Mouse (Mus musculus): ENCODE results near the gene Nt5dc2. TPM values are rescaled to one million over a fixed set of nuclear protein-coding genes. Genes with fewer than 3 reads are reported as not detected.

Gene Nt5dc2
- 451 and 472 TPM in 2 replicates for polyA plus RNA-seq (2015; fragmentation: Nextera tagmentation; extraction: Ambion mirVana)

GRCm38 (mm10) chr14:31130236-31131220 lies at the start of gene Nt5dc2:
Nt5dc2 (plus strand) TSS chr14:31131053.
- Histone ChIP-seq H3K27ac (peak within 1 kb of the TSS; percentile 96), H3K36me3 (peaks cover 9% of the 10 kb centered on the region), H3K4me3 (peak within 1 kb of the TSS; percentile 91), H3K4me1 (peaks cover 58% of the 10 kb centered on the region), H3K27me3 (no peaks in the 10 kb centered on the region), H3K9me3 (no peaks in the 10 kb centered on the region), H3K9ac (peak within 1 kb of the TSS; percentile 99), H3K4me2 (peak within 1 kb of the TSS; percentile 79)
- 4% methylated on average over 61 of the region's 63 CpGs for WGBS
- ATAC-seq (ENCODE audit: borderline replicate concordance, extremely low read depth, low FRiP score, low TSS enrichment) = peak; percentile 82

DNA sequence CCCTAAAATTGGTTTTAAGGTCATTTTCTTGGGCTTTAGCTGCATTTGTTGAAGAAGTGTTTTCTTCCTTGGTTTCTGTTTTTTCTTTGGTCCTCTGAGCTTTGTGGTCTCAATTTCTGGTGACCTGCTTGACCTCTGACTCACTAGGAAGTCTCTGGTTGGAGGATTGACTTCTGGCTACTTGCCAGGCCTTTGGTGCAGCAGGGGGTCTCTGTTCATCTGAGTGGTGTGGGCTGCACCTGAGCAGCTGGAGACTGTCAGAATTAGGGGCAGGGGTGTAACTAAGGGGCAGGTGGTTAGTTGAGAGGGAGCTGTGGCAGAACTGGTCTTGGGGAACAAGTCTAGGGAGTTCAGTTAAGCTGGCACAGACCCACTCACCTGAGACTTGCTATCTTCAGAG lies 49.7 kb upstream of the Nt5dc2 start:
- Histone ChIP-seq H3K9ac (no peak overlapping the region), H3K27me3 (no peaks in the 10 kb centered on the region), H3K4me3 (no peak overlapping the region), H3K27ac (no peak overlapping the region), H3K4me1 (no peaks in the 10 kb centered on the region), H3K36me3 (peaks cover 59% of the 10 kb centered on the region), H3K4me2 (no peak overlapping the region), H3K9me3 (no peaks in the 10 kb centered on the region)
- no peak for ATAC-seq (ENCODE audit: borderline replicate concordance, extremely low read depth, low FRiP score, low TSS enrichment)

DNA sequence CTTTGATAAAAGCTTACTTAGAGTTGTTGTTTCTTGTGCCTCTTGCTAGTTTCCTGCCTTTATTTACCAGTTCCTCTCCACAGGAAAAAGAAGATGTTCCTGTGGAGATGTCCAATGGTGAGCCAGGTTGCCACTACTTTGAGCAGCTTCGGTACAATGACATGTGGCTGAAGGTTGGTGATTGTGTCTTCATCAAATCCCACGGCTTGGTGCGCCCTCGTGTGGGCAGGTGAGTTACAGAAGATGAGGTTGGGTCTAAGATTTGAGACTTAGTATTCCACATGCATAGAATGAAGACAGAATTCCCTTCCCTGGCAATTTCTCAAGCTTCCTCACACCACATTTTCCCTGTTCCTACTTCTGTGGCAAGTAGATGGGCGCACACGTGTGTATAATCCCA lies 43.4 kb upstream of the Nt5dc2 start:
- no peak for ATAC-seq (ENCODE audit: borderline replicate concordance, extremely low read depth, low FRiP score, low TSS enrichment)
- no peak overlapping the region for H3K4me3 ChIP-seq
- no peak overlapping the region for H3K4me2 ChIP-seq
- no peaks in the 10 kb centered on the region for H3K9me3 ChIP-seq
- H3K27me3 ChIP-seq = no peaks in the 10 kb centered on the region
- H3K27ac ChIP-seq = no peak overlapping the region
- H3K36me3 ChIP-seq = peaks cover 75% of the 10 kb centered on the region
- 84% methylated on average over 6 of the region's 6 CpGs for WGBS
- no peak overlapping the region for H3K9ac ChIP-seq
- no peaks in the 10 kb centered on the region for H3K4me1 ChIP-seq

- H3K9ac ChIP-seq = no peak overlapping the region
- H3K27ac ChIP-seq = no peak overlapping the region
- no peaks in the 10 kb centered on the region for H3K9me3 ChIP-seq
- H3K27me3 ChIP-seq = no peaks in the 10 kb centered on the region
- WGBS = 96% methylated on average over 2 of the region's 2 CpGs
- H3K4me1 ChIP-seq = no peaks in the 10 kb centered on the region
- H3K4me2 ChIP-seq = no peak overlapping the region
- H3K36me3 ChIP-seq = peaks cover 76% of the 10 kb centered on the region
- no peak for ATAC-seq (ENCODE audit: borderline replicate concordance, extremely low read depth, low FRiP score, low TSS enrichment)
- H3K4me3 ChIP-seq = no peak overlapping the region
Measured at GRCm38 (mm10) chr14:31088515-31088914, 42.3 kb upstream of the Nt5dc2 start.

DNA sequence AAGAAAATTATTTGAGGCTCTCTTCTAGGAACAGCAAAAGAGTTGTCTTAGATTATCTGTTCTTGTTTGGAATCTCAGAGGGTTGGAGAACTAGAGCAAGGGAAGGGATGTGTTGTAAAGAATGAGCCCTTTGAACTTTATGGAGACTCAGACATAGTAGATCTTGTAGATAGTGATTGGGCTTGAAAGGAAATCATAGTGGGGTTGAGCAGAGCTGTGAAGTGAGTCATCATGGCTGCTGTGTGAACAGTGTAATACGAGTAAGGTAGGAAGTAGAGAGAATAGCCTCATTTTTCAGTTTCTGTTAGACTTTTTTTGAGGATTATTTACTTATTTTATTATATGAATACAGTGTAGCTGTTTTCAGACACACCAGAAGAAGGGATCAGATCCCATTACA lies 40.9 kb upstream of the Nt5dc2 start:
- Histone ChIP-seq H3K27ac (no peak overlapping the region), H3K36me3 (peaks cover 79% of the 10 kb centered on the region), H3K4me3 (no peak overlapping the region), H3K9me3 (no peaks in the 10 kb centered on the region), H3K9ac (no peak overlapping the region), H3K27me3 (no peaks in the 10 kb centered on the region), H3K4me2 (no peak overlapping the region), H3K4me1 (no peaks in the 10 kb centered on the region)
- no peak for ATAC-seq (ENCODE audit: borderline replicate concordance, extremely low read depth, low FRiP score, low TSS enrichment)
- WGBS = 73% methylated on average over 1 of the region's 1 CpGs

DNA sequence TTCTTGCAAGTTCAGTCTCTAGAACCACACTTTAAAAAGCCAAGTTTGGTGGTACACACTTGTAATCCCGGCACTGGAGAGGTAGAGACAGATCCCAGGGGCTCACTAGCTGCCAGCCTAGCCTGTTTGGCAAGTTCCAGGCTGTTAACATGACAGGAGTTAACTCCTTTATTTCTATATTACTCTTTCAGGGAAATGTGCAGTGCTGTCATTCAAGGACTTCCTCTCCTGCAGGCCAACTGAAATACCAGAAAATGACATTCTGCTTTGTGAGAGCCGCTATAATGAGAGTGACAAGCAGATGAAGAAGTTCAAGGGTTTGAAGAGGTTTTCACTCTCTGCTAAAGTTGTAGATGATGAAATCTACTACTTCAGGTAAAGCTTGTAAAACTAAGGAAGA lies 25.7 kb upstream of the Nt5dc2 start:
- Histone ChIP-seq H3K36me3 (peaks cover 66% of the 10 kb centered on the region), H3K4me3 (no peak overlapping the region)
- no peak for ATAC-seq (ENCODE audit: borderline replicate concordance, extremely low read depth, low FRiP score, low TSS enrichment)

DNA sequence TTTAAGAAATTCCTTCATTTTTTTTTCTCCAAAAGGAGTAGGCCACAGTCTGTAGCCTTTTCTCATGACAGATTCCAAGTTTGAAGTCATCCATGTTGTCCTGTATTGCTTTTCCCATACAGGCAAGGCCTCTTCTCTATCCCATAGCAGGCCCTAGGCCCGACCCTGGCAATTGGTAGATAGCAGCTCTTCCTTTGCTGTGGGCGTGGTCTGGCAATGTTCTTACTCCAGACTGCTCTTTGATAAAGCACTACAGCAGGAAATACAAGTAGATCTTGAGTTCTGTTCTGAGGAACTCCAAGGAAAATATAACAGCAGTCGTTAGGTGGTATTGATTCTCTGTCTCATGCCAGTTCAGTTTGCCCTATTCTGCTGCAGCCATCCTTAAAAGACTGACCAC lies 20.2 kb upstream of the Nt5dc2 start:
- no peak overlapping the region for H3K27ac ChIP-seq
- H3K4me3 ChIP-seq = no peak overlapping the region
- 74% methylated on average over 3 of the region's 3 CpGs for WGBS
- no peak for ATAC-seq (ENCODE audit: borderline replicate concordance, extremely low read depth, low FRiP score, low TSS enrichment)
- H3K9ac ChIP-seq = no peak overlapping the region
- peaks cover 77% of the 10 kb centered on the region for H3K36me3 ChIP-seq
- no peaks in the 10 kb centered on the region for H3K27me3 ChIP-seq
- H3K4me2 ChIP-seq = no peak overlapping the region
- no peaks in the 10 kb centered on the region for H3K4me1 ChIP-seq
- no peaks in the 10 kb centered on the region for H3K9me3 ChIP-seq

More for the DNA sequence above, 25.7 kb upstream of the Nt5dc2 start:
- Histone ChIP-seq H3K4me1 (no peaks in the 10 kb centered on the region), H3K9me3 (no peaks in the 10 kb centered on the region), H3K4me2 (no peak overlapping the region), H3K9ac (no peak overlapping the region), H3K27me3 (no peaks in the 10 kb centered on the region), H3K27ac (no peak overlapping the region)
- 69% methylated on average over 2 of the region's 2 CpGs for WGBS

GRCm38 (mm10) chr14:31112187-31112586 lies 18.7 kb upstream of the Nt5dc2 start:
- no peaks in the 10 kb centered on the region for H3K27me3 ChIP-seq
- no peak overlapping the region for H3K9ac ChIP-seq
- H3K4me2 ChIP-seq = no peak overlapping the region
- H3K36me3 ChIP-seq = peaks cover 76% of the 10 kb centered on the region
- no peak for ATAC-seq (ENCODE audit: borderline replicate concordance, extremely low read depth, low FRiP score, low TSS enrichment)
- H3K4me1 ChIP-seq = no peaks in the 10 kb centered on the region
- WGBS = 69% methylated on average over 5 of the region's 5 CpGs
- H3K4me3 ChIP-seq = no peak overlapping the region
- no peak overlapping the region for H3K27ac ChIP-seq
- no peaks in the 10 kb centered on the region for H3K9me3 ChIP-seq

GRCm38 (mm10) chr14:31114011-31114410 lies 16.8 kb upstream of the Nt5dc2 start:
- no peaks in the 10 kb centered on the region for H3K27me3 ChIP-seq
- ATAC-seq (ENCODE audit: borderline replicate concordance, extremely low read depth, low FRiP score, low TSS enrichment) = no peak
- H3K4me2 ChIP-seq = no peak overlapping the region
- H3K9ac ChIP-seq = no peak overlapping the region
- WGBS = 62% methylated on average over 3 of the region's 3 CpGs
- H3K27ac ChIP-seq = no peak overlapping the region
- no peak overlapping the region for H3K4me3 ChIP-seq
- no peaks in the 10 kb centered on the region for H3K4me1 ChIP-seq
- H3K9me3 ChIP-seq = no peaks in the 10 kb centered on the region
- H3K36me3 ChIP-seq = peaks cover 74% of the 10 kb centered on the region

GRCm38 (mm10) chr14:31115522-31115921 lies 15.3 kb upstream of the Nt5dc2 start:
- H3K9ac ChIP-seq = no peak overlapping the region
- H3K4me2 ChIP-seq = no peak overlapping the region
- no peaks in the 10 kb centered on the region for H3K27me3 ChIP-seq
- peaks cover 67% of the 10 kb centered on the region for H3K36me3 ChIP-seq
- no peak for ATAC-seq (ENCODE audit: borderline replicate concordance, extremely low read depth, low FRiP score, low TSS enrichment)
- H3K4me1 ChIP-seq = no peaks in the 10 kb centered on the region
- H3K9me3 ChIP-seq = no peaks in the 10 kb centered on the region
- no peak overlapping the region for H3K27ac ChIP-seq
- WGBS = 46% methylated on average over 2 of the region's 2 CpGs
- no peak overlapping the region for H3K4me3 ChIP-seq

DNA sequence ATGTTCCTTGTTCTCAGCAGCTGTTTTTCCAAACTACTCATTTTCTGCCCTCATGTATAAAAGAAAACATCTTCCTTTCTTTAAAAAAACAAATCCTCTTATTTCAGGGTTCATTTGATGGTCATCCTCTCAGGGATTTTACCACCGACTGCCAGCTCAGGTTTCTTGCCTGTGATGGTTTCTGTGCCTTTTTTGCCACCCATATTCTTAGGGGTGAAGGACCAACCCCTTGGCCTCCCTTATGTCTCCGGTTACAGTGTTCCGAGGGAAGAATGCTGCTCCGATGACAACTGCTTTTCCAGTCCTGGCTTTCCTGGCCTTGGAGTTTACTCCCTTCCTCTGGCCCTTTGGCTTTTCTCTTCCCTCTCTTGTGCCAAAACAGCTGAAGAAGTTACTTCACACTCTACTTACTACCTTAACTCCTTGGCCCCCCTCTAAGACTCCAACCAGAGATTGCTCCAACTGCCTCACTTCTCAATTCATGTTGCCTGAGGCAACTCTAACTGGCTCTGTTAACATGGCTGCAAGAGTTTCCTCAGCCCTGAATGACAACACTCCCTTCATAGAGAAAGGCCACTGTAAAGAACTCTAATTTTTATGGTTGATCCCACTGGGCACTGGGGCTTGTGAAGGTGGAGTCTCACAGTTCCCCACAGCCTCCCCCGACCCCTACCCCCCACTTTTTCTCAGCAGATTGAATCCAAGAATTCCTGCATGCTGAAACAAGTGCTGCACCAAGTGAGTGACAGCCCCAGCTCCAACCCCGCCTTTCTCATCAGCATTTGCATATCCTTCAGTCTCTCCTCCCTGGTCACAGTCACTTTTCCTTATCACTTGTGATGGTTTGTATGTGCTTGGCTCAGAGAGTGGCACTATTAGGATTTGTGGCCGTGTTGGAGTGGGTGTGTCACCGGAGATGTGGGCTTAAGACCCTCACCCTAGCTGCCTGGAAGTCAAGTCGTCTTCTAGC lies 5.5 kb upstream of the Nt5dc2 start:
- 46% methylated on average over 9 of the region's 9 CpGs for WGBS
- H3K4me3 ChIP-seq = no peak overlapping the region
- no peak for ATAC-seq (ENCODE audit: borderline replicate concordance, extremely low read depth, low FRiP score, low TSS enrichment)
- peaks cover 34% of the 10 kb centered on the region for H3K4me1 ChIP-seq
- H3K36me3 ChIP-seq = peaks cover 19% of the 10 kb centered on the region
- no peaks in the 10 kb centered on the region for H3K9me3 ChIP-seq
- peak overlapping the region; percentile 19; the same call in 1 of the 2 replicates for H3K4me2 ChIP-seq
- no peak overlapping the region for H3K9ac ChIP-seq
- H3K27ac ChIP-seq = peak overlapping the region; percentile 34
- H3K27me3 ChIP-seq = no peaks in the 10 kb centered on the region

All from lung, embryonic 15.5 days (tissue).